Comparison of ENCODE assay signal across 11 mouse cellular contexts in genomic region chr7:79501581-79502031, GRCm38 (mm10). TPM values are rescaled to one million over a fixed set of nuclear protein-coding genes. Genes with fewer than 3 reads are reported as not detected.
DNase-seq lines count a peak whose midpoint lies in the region.
"Had no signal": no experiment of that assay in that cellular context is flagged by ENCODE, and none has a peak within 500 bp of the region (broad histone marks: within the 10 kb centered on the region; RNA-seq: fewer than 3 reads in every experiment).

No protein-coding gene starts in this region.

- 2% methylated on average over 8 of the region's 8 CpGs for WGBS in forebrain, embryonic 10.5 days
- WGBS in midbrain, embryonic 10.5 days: 1% methylated on average over 8 of the region's 8 CpGs

- peak overlapping the region; percentile 86 for H3K4me3 ChIP-seq in forebrain, embryonic 10.5 days
- H3K4me3 ChIP-seq in midbrain, embryonic 10.5 days: peak overlapping the region; percentile 64
- H3K4me3 ChIP-seq: liver, embryonic 13.5 days had no signal

- intact Hi-C loops in left cerebral cortex, postnatal 4 days (cut with DNase I): no loop called here
- intact Hi-C loops in left cerebral cortex, postnatal 14 days (cut with DNase I): no loop called here

- peaks cover 100% of the 10 kb centered on the region for H3K27me3 ChIP-seq in forebrain, embryonic 10.5 days (ENCODE audit: poor library complexity, severe bottlenecking)
- H3K27me3 ChIP-seq in midbrain, embryonic 10.5 days (ENCODE audit: low read depth, poor library complexity, severe bottlenecking): peaks cover 100% of the 10 kb centered on the region

- no peaks in the 10 kb centered on the region for H3K9me3 ChIP-seq in forebrain, embryonic 10.5 days
- no peaks in the 10 kb centered on the region for H3K9me3 ChIP-seq in midbrain, embryonic 10.5 days (replicated peaks)
- H3K9me3 ChIP-seq: liver, embryonic 13.5 days had no signal

- peaks cover 51% of the 10 kb centered on the region for H3K36me3 ChIP-seq in forebrain, embryonic 10.5 days (replicated peaks)
- peaks cover 9% of the 10 kb centered on the region; the same call in 1 of the 2 replicates for H3K36me3 ChIP-seq in midbrain, embryonic 10.5 days
- H3K36me3 ChIP-seq: liver, embryonic 13.5 days had no signal

- H3K27ac ChIP-seq in forebrain, embryonic 10.5 days: peak overlapping the region; percentile 98
- H3K27ac ChIP-seq in midbrain, embryonic 10.5 days (replicated peaks): peak overlapping the region; percentile 95; the same call in 1 of the 2 replicates
- H3K27ac ChIP-seq: kidney, postnatal 0 days; liver, embryonic 13.5 days had no signal

- peak; percentile 74 for DNase-seq in left cerebral cortex, postnatal 4 days
- no peak for DNase-seq in left cerebral cortex, postnatal 14 days (ENCODE audit: low spot score in 2 of 2)
- DNase-seq in forebrain, embryonic 10.5 days (ENCODE audit: extremely low spot score, low spot score): peak; percentile 33
- DNase-seq in midbrain, embryonic 10.5 days (ENCODE audit: low spot score): no peak
- DNase-seq in right cerebral cortex, postnatal 14 days: peak; percentile 64
- DNase-seq in Muller cell, postnatal 12 days (ENCODE audit: inconsistent ontology term): no peak
- DNase-seq in thymus, adult 18-20 months: no peak
- no peak for DNase-seq in urinary bladder, adult 18-20 months (ENCODE audit: low spot score in 2 of 2)
- DNase-seq: liver, embryonic 13.5 days; thymus, postnatal 4 days had no signal

- H3K4me1 ChIP-seq in forebrain, embryonic 10.5 days: peaks cover 88% of the 10 kb centered on the region
- H3K4me1 ChIP-seq in midbrain, embryonic 10.5 days: peaks cover 99% of the 10 kb centered on the region

RNA-seq across cellular contexts. Expression of gene Polg, which starts 35.4 kb away (rescaled TPM):
- 10 to 100 TPM; 75.8 to 80.6 TPM for total RNA-seq in left cerebral cortex, postnatal 4 days (2021)
- total RNA-seq in left cerebral cortex, postnatal 14 days (2021): 10 to 100 TPM; 84.3 to 90.1 TPM
- polyA plus RNA-seq in forebrain, embryonic 10.5 days (2016; fragmentation: Nextera tagmentation; extraction: Ambion mirVana): 42.1 and 46.4 TPM in 2 replicates
- 41.3 and 43.2 TPM in 2 replicates for polyA plus RNA-seq in midbrain, embryonic 10.5 days (2016; fragmentation: Nextera tagmentation; extraction: Ambion mirVana)

Comparison
In these comparisons a context has a peak if more than half of its experiments do, and no peak if none do; other contexts are left out.
1. DNase-seq: peak in left cerebral cortex, postnatal 4 days (single experiment), forebrain, embryonic 10.5 days (single experiment) and right cerebral cortex, postnatal 14 days (single experiment); none in left cerebral cortex, postnatal 14 days (0 of 2), midbrain, embryonic 10.5 days (single experiment), Muller cell, postnatal 12 days (single experiment), thymus, adult 18-20 months (0 of 2) and urinary bladder, adult 18-20 months (0 of 2).